Mouse (Mus musculus) midbrain, embryonic 12.5 days (tissue): ENCODE measurements around the gene Stard8. TPM values are rescaled to one million over a fixed set of nuclear protein-coding genes. Genes with fewer than 3 reads are reported as not detected.
"Not testable (repeated sequence)": the region's sequence is repeated elsewhere in the genome, so short reads cannot be mapped to it uniquely, and the experiment has no call there.

Source experiments
- ATAC-seq: fragments of 200-750 bp; cut with Nextera tagmentation; 2 replicates; pipeline ENCODE4 v1.8.0; 2017; ENCODE audit warnings: low read depth, moderate TSS enrichment, moderate library complexity; ENCODE audit not compliant: low FRiP score
- H3K27ac ChIP-seq: fragments of 300-500 bp; sonication (generic); replicated peaks from 2 replicates; pipeline ENCODE4 v1.5.1; 2016; ENCODE audit warnings: mild to moderate bottlenecking
- H3K27me3 ChIP-seq: fragments of 300-500 bp; sonication (generic); 2 replicates; pipeline ENCODE4 v1.6.1; 2016; ENCODE audit warnings: mild to moderate bottlenecking
- H3K36me3 ChIP-seq: fragments of 300-500 bp; sonication (generic); 2 replicates; pipeline ENCODE4 v1.6.1; 2016
- H3K4me1 ChIP-seq: fragments of 300-500 bp; sonication (generic); 2 replicates; pipeline ENCODE4 v1.6.1; 2016
- H3K4me2 ChIP-seq: fragments of 300-500 bp; sonication (generic); replicated peaks from 2 replicates; pipeline ENCODE4 v1.6.1; 2016; ENCODE audit warnings: mild to moderate bottlenecking, moderate library complexity
- H3K4me3 ChIP-seq: fragments of 300-500 bp; sonication (generic); 2 replicates; pipeline ENCODE4 v1.5.1; 2016; ENCODE audit warnings: mild to moderate bottlenecking
- H3K9ac ChIP-seq: fragments of 300-500 bp; sonication (generic); replicated peaks from 2 replicates; pipeline ENCODE4 v1.6.1; 2016; ENCODE audit warnings: mild to moderate bottlenecking, moderate library complexity
- H3K9me3 ChIP-seq: fragments of 300-500 bp; sonication (generic); 2 replicates; pipeline ENCODE4 v1.6.1; 2016; ENCODE audit warnings: mild to moderate bottlenecking
- WGBS: fragments of 180-500 bp; shearing (Covaris S2); methylation state at CpG from one replicate; pipeline ENCODE4 v1.1.7; 2016; 5-methylcytosine and 5-hydroxymethylcytosine counted together
- polyA plus RNA-seq: library from polyadenylated mRNA; unstranded; fragments of >200 nt; fragmentation: Nextera tagmentation; extraction: Ambion mirVana; gene quantifications from 2 replicates; pipeline ENCODE4 v1.2.1, GENCODE M21; 2016

Stard8 gene
- 11.6 and 12.7 TPM in 2 replicates for polyA plus RNA-seq

DNA sequence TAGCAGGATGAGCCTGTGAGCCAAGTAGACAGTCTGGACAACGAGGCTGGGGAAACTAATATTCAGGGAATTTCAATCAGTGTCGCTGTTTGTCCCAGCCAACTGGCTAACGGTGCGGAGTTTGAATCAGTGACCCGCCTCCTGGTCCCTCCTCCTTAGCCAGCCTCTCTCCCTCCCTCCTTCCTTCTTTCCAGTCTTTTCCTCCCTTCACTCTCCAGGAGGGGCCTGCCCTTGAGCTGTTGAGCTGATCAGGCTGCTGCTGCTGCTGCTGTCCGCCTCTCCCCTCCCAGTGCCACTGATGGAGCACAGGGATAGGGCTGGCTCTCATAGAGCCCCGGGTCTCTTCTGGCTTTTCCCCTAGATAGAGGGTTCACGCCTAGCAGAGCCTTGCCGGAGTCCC is at the start of gene Stard8:
TSS of gene Stard8 (plus strand) at position 203 of the 400 bp plus-strand sequence.
- H3K27ac ChIP-seq = no peak within 1 kb of the TSS
- H3K4me1 ChIP-seq = no peaks in the 10 kb centered on the region
- H3K4me3 ChIP-seq = no peak within 1 kb of the TSS
- no peaks in the 10 kb centered on the region for H3K9me3 ChIP-seq
- H3K27me3 ChIP-seq = peaks cover 45% of the 10 kb centered on the region
- no peak for ATAC-seq
- no peak within 1 kb of the TSS for H3K9ac ChIP-seq
- WGBS = 75% methylated on average over 9 of the region's 9 CpGs
- H3K36me3 ChIP-seq = no peaks in the 10 kb centered on the region
- no peak within 1 kb of the TSS for H3K4me2 ChIP-seq

DNA sequence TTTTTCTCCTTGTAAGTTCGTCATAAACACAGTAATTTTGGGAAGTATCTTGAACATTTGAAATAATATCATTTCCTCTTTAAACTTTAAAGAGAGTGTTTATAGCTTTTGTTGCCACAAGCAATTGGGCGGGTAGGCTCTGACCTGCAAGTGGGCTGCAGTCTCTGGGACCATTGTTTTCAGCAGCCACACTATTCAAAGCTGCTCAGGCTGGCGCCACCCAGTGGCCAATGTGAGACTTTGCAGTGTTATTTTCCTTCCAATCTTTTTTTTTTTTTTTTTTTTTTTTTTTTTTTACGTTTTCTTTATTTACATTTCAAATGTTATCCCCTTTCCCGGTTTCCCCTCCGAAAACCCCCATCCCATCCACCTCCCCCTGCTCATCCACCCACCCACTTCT is 49.1 kb upstream of the Stard8 start:
- Histone ChIP-seq H3K4me2 (no peak overlapping the region), H3K4me3 (no peak overlapping the region), H3K4me1 (no peaks in the 10 kb centered on the region), H3K9me3 (no peaks in the 10 kb centered on the region), H3K27ac (no peak overlapping the region), H3K36me3 (no peaks in the 10 kb centered on the region), H3K27me3 (no peaks in the 10 kb centered on the region; the same call in 1 of the 2 replicates), H3K9ac (no peak overlapping the region)
- ATAC-seq = no peak
- 21% methylated on average over 6 of the region's 6 CpGs for WGBS

DNA sequence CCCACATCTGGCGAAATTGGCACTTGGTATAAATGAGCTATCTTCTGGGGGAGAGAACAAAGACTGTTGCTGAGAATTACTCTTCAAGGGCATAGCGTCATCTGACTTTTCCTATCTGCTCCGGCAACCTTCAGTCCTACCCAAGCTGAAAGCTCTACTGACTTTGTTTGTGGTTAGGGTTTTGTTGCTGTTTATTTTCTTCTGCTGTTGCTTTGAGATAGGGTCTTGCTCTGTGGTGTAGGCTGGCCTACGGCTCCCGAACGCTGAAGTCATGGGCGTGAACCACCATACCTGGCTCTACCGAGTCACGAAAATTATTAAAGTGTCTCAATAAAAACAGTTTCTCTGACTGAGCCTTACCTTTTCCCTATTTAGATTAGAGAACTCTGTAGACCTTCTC is 44.8 kb upstream of the Stard8 start:
- no peak overlapping the region for H3K27ac ChIP-seq
- no peak overlapping the region for H3K4me2 ChIP-seq
- H3K9ac ChIP-seq = no peak overlapping the region
- H3K9me3 ChIP-seq = no peaks in the 10 kb centered on the region
- 91% methylated on average over 9 of the region's 9 CpGs for WGBS
- no peaks in the 10 kb centered on the region for H3K36me3 ChIP-seq
- H3K27me3 ChIP-seq = 0 out of 2 replicates have a peak, but pooled peaks cover 1% of the 10 kb centered on the region
- no peaks in the 10 kb centered on the region for H3K4me1 ChIP-seq
- ATAC-seq = no peak
- no peak overlapping the region for H3K4me3 ChIP-seq

DNA sequence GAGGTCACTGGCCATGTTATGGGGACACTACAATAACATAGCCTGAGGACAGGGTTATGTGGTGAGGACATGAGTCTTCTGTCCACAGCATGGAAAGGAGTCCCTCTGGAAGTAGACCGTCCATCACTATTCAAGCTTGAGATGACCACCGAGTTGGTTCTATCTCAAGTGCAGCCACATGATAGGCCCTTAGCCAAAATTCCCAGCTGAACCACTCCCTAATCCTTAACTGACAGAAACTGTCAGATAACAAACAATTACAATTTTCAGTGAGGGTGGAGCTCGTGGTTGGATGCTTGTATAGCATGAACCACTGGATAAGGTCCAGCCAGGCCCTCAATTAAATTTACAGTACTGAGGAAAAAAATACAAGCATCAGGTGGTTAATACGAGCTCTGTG is 44.0 kb upstream of the Stard8 start:
- H3K27ac ChIP-seq = no peak overlapping the region
- H3K9ac ChIP-seq = no peak overlapping the region
- H3K27me3 ChIP-seq = 0 out of 2 replicates have a peak, but pooled peaks cover 4% of the 10 kb centered on the region
- ATAC-seq = no peak
- H3K9me3 ChIP-seq = no peaks in the 10 kb centered on the region
- H3K4me3 ChIP-seq = no peak overlapping the region
- 83% methylated on average over 4 of the region's 4 CpGs for WGBS
- H3K4me2 ChIP-seq = no peak overlapping the region
- H3K4me1 ChIP-seq = no peaks in the 10 kb centered on the region
- H3K36me3 ChIP-seq = no peaks in the 10 kb centered on the region

DNA sequence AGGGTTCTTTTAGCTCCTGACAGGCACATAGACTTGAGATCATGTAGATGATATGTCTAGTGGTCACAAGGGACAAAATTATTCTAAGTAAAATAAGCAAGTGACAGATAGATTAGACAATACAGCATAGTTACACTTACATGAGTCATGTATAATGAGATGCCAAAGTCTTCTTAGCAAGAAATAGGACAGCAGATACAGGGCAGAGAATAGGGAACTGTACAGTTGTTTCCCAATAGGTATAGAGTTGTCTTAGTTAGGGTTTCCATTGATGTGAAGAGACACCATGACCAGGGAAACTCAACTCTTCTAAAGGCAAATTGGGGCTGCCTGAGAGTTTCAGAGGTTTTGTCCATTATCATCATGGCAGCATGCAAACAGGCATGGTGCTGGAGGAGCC is 39.3 kb upstream of the Stard8 start:
- H3K36me3 ChIP-seq = no peaks in the 10 kb centered on the region

DNA sequence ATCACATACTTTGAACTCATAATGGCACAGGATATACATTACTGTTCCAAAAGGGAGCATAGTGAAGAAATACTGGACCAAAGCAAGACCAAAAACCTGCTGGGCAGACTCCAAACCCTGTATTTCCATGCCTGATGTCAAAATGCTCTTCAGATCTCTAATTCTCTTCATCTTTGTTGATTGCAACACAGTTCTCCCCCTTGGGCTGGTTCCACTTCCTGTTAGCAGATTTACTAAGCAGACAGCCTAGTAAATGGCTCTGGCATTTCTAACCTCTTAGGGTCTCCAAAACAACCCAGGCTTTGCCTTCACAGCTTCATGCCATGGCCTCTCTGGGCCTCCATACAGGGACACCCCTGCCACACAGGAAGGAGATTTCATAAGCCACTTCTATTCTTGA is 38.5 kb upstream of the Stard8 start:
- no peak overlapping the region for H3K4me2 ChIP-seq
- H3K4me1 ChIP-seq = no peaks in the 10 kb centered on the region
- no peaks in the 10 kb centered on the region for H3K36me3 ChIP-seq
- no peak overlapping the region for H3K27ac ChIP-seq
- no peaks in the 10 kb centered on the region for H3K9me3 ChIP-seq
- ATAC-seq = no peak
- peaks cover 4% of the 10 kb centered on the region; the same call in 1 of the 2 replicates for H3K27me3 ChIP-seq
- no peak overlapping the region for H3K4me3 ChIP-seq
- H3K9ac ChIP-seq = no peak overlapping the region

More for the DNA sequence above, 39.3 kb upstream of the Stard8 start:
- Histone ChIP-seq H3K4me1 (no peaks in the 10 kb centered on the region), H3K27ac (no peak overlapping the region), H3K4me3 (no peak overlapping the region), H3K27me3 (peaks cover 4% of the 10 kb centered on the region; the same call in 1 of the 2 replicates), H3K9me3 (no peaks in the 10 kb centered on the region), H3K9ac (no peak overlapping the region), H3K4me2 (no peak overlapping the region)
- ATAC-seq = no peak

DNA sequence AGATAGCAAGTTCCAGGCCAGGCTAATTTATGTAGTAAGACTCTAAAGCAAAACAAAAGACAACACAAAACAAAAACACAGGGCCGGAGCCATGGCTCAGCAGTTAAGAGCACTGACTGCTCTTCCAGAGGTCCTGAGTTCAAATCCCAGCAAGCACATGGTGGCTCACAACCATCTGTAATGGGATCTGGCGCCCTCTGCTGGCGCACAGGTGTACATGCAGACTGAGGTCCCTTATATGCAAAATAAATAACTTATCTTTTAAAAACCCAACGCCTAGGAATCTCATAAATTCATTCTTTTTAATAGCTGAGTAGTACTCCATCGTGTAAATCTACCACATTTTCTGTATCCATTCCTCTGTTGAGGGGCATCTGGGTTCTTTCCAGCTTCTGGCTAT is 16.4 kb upstream of the Stard8 start:
- H3K4me1 ChIP-seq, H3K27me3 ChIP-seq, H3K4me2 ChIP-seq, H3K9ac ChIP-seq, H3K9me3 ChIP-seq, H3K4me3 ChIP-seq, ATAC-seq, H3K27ac ChIP-seq, H3K36me3 ChIP-seq: not testable (repeated sequence)
- 55% methylated on average over 5 of the region's 5 CpGs for WGBS

DNA sequence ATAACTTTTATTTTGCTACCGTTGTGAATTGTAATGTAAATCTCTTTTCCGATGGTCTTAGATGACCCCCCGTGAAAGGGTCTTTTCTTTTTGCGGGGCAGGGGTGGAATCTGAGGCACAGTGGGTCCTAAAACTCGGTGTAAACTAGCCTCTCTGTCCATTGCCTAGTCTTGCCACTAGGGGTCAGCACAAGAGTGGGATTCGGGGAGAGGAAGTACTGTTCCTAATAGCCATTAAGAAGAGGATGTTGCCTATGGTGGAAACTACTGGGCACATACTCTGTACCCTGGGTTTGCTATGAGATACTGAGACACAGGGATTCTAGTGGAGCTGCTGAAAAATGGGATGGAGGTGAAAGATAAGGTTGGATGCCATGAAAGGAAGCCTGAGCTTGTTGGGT is 13.5 kb upstream of the Stard8 start:
- no peak for ATAC-seq
- H3K36me3 ChIP-seq = no peaks in the 10 kb centered on the region
- no peak overlapping the region for H3K4me2 ChIP-seq
- peaks cover 11% of the 10 kb centered on the region; the same call in 1 of the 2 replicates for H3K27me3 ChIP-seq
- 44% methylated on average over 6 of the region's 6 CpGs for WGBS
- no peak overlapping the region for H3K9ac ChIP-seq
- H3K4me1 ChIP-seq = no peaks in the 10 kb centered on the region
- no peak overlapping the region for H3K4me3 ChIP-seq
- no peaks in the 10 kb centered on the region for H3K9me3 ChIP-seq
- H3K27ac ChIP-seq = no peak overlapping the region

DNA sequence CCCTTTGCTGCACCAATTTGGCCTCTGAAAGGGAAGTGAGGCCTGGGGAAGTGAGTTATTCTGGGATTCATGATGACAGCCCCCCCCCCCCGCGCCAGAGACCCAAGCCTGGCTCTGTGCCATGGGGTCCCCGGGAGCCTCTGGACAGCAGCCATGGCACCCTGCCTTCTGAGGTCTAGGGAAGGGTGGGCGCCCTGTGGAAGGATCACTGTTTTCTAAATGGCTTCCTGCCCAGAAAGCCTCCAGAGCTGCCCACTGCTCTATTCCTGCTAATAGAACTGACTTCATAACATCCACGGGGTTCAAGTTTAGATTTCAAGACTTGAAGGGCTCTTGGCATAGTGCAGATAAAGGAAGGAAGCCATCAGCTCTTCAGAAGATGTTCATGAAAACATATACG is 983 bp upstream of the Stard8 start:
- H3K27me3 ChIP-seq = peaks cover 41% of the 10 kb centered on the region
- H3K9ac ChIP-seq = no peak overlapping the region
- 83% methylated on average over 6 of the region's 6 CpGs for WGBS
- H3K36me3 ChIP-seq = no peaks in the 10 kb centered on the region
- no peak overlapping the region for H3K4me3 ChIP-seq
- no peak for ATAC-seq
- no peak overlapping the region for H3K4me2 ChIP-seq
- no peaks in the 10 kb centered on the region for H3K4me1 ChIP-seq
- H3K27ac ChIP-seq = no peak overlapping the region
- no peaks in the 10 kb centered on the region for H3K9me3 ChIP-seq

DNA sequence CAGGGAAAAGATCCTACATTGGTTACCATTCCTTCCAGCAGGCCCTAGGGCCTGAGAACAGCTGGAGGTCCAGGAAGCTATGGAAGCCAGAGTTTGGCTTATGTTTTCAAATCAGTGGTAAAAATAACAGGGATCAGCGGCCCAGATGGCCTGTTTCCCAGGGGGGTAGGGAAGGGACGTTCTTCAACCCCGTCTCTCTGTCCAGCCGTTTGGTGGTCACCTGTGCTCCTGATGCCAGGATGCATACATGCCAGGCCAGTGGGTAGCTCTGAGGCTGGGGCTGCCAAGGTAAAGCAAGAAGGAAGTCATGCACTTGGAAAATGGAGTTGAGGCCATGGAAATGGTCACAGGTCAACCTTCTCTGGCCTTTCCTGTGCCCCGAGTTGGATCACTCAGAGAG is 7.5 kb downstream of the Stard8 start:
- Histone ChIP-seq H3K4me2 (no peak overlapping the region), H3K27ac (no peak overlapping the region), H3K27me3 (peaks cover 28% of the 10 kb centered on the region), H3K4me3 (no peak overlapping the region), H3K4me1 (no peaks in the 10 kb centered on the region), H3K9me3 (no peaks in the 10 kb centered on the region), H3K9ac (no peak overlapping the region), H3K36me3 (no peaks in the 10 kb centered on the region)
- ATAC-seq = no peak
- 86% methylated on average over 5 of the region's 5 CpGs for whole genome bisulfite sequencing

DNA sequence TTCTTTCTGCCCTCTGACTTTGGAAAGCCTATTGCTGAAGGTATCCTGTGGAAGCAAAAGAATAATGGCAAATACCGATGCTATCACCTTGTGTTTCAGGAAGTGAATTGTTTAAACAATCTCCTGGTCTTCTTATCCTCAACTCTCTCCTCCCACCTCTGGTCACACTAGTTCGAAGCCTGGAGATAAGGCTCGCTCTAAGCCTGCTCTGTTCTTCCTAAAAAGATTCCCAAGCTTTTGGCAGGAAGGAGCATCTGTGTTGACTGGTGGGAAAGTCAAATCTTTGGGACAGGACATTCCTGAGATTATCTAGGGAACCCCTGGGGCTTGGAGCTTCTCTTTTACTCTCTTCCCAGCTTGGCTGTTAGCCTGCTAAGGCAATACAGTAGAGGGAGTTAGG is 8.2 kb downstream of the Stard8 start:
- Histone ChIP-seq H3K9me3 (no peaks in the 10 kb centered on the region), H3K9ac (no peak overlapping the region), H3K36me3 (no peaks in the 10 kb centered on the region), H3K4me3 (no peak overlapping the region), H3K4me1 (no peaks in the 10 kb centered on the region), H3K4me2 (no peak overlapping the region), H3K27ac (no peak overlapping the region), H3K27me3 (peaks cover 25% of the 10 kb centered on the region)
- WGBS = 71% methylated on average over 3 of the region's 3 CpGs
- no peak for ATAC-seq

DNA sequence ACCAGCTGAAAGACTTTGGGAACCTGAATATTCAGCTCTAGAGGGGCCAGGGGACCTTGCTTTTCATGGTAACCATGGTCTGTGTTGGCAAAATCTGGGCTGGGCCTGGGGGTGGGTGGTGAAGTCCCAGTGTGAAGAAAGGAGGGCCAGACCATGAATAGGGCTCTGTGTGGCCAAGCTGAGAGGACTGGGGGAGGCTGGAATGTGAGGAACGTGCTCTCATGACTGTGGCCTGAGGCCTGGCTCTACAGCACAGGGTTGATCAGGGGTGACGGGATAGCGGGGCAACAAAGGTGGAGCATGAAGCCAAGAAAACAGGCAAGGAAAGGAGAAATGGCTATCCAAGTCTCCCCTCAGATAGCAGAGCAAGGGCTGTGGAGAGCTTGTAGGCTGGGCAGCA is 9.4 kb downstream of the Stard8 start:
- no peak overlapping the region for H3K4me2 ChIP-seq
- no peak overlapping the region for H3K27ac ChIP-seq
- 81% methylated on average over 3 of the region's 3 CpGs for WGBS
- no peak overlapping the region for H3K9ac ChIP-seq
- no peak for ATAC-seq
- no peaks in the 10 kb centered on the region for H3K4me1 ChIP-seq
- H3K27me3 ChIP-seq = peaks cover 28% of the 10 kb centered on the region
- no peaks in the 10 kb centered on the region for H3K36me3 ChIP-seq
- H3K9me3 ChIP-seq = no peaks in the 10 kb centered on the region
- H3K4me3 ChIP-seq = no peak overlapping the region

DNA sequence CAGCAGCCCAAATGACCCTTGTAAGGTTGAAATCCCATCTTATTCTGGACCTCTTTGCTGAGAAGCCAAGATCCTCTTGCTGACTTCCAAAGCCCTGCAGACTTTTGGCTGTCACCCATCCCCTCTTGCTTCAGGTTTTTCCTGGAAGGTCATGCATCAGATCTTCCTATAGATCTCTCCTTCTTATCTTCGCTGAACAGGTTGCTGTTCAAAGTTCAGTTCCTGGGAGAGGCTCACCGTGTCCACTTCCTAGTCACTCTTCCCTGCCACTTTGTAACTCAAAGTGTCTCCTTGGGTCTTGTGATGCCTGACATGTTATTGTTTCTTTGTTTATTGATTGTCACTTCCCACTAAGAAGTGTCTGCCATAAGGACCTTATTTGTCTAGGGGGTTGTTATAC is 12.7 kb downstream of the Stard8 start:
- Histone ChIP-seq H3K9me3 (no peaks in the 10 kb centered on the region), H3K4me3 (no peak overlapping the region), H3K9ac (no peak overlapping the region), H3K27ac (no peak overlapping the region), H3K27me3 (peaks cover 43% of the 10 kb centered on the region), H3K4me2 (no peak overlapping the region), H3K4me1 (peaks cover 4% of the 10 kb centered on the region; the same call in 1 of the 2 replicates), H3K36me3 (no peaks in the 10 kb centered on the region)
- ATAC-seq = no peak
- 88% methylated on average over 2 of the region's 2 CpGs for whole genome bisulfite sequencing
